Mouse (Mus musculus) MEL (cell line): Measurements from ENCODE around the gene Zfp260. TPM values are rescaled to one million over a fixed set of nuclear protein-coding genes. Genes with fewer than 3 reads are reported as not detected.

Experiments used
- DNase-seq: peaks from one replicate; pipeline ENCODE4 v3.0.0; 2011; ENCODE audit warnings: low read depth, low spot score
- H3K27ac ChIP-seq: 2 replicates; pipeline ENCODE4 v1.5.1; 2012; ENCODE audit warnings: low read depth, mild to moderate bottlenecking, control low read depth, low read length, moderate library complexity; ENCODE audit not compliant: control insufficient read depth
- H3K27me3 ChIP-seq, 2 experiments: fragments of 150-350 bp in 1 of 2; sonication (generic) in 1 of 2; 2 replicates each; pipeline ENCODE4 v1.6.1; 2012; ENCODE audit warnings: low read length in 2 of 2, mild to moderate bottlenecking in 2 of 2, improper control_type of control experiment in 1 of 2, moderate library complexity in 1 of 2; ENCODE audit not compliant: insufficient read depth in 2 of 2, control insufficient read depth in 1 of 2
- H3K36me3 ChIP-seq, 2 experiments: 2 replicates each; pipeline ENCODE4 v1.6.1; 2012 to 2014; ENCODE audit warnings: low read length in 2 of 2, improper control_type of control experiment in 1 of 2, inconsistent platforms in 1 of 2, mild to moderate bottlenecking in 1 of 2; ENCODE audit not compliant: insufficient read depth in 2 of 2, control insufficient read depth in 1 of 2
- H3K4me1 ChIP-seq, 2 experiments: fragments of 150-350 bp in 1 of 2; sonication (generic) in 1 of 2; 2 replicates each; pipeline ENCODE4 v1.6.1; 2012; ENCODE audit warnings: low read length in 2 of 2, improper control_type of control experiment in 1 of 2, mild to moderate bottlenecking in 1 of 2; ENCODE audit not compliant: insufficient read depth in 2 of 2, control insufficient read depth in 1 of 2
- H3K4me3 ChIP-seq, 2 experiments: fragments of 150-350 bp in 1 of 2; sonication (generic) in 1 of 2; 2 replicates each; pipeline ENCODE4 v1.5.1; 2012; ENCODE audit warnings: low read depth in 2 of 2, low read length in 2 of 2, mild to moderate bottlenecking in 2 of 2, moderate library complexity in 2 of 2, control low read depth in 1 of 2, improper control_type of control experiment in 1 of 2; ENCODE audit not compliant: control insufficient read depth in 1 of 2, insufficient read depth in 1 of 2
- H3K79me2 ChIP-seq: 2 replicates; pipeline ENCODE4 v1.6.1; 2012; ENCODE audit warnings: mild to moderate bottlenecking, low read length, moderate library complexity; ENCODE audit not compliant: control insufficient read depth, poor library complexity, insufficient read depth
- H3K9ac ChIP-seq: 2 replicates; pipeline ENCODE4 v1.6.1; 2012; ENCODE audit warnings: low read depth, mild to moderate bottlenecking, control low read depth, low read length, moderate library complexity; ENCODE audit not compliant: control insufficient read depth, poor library complexity, severe bottlenecking
- H3K9me3 ChIP-seq: fragments of 150-350 bp; sonication (generic); replicated peaks from 2 replicates; pipeline ENCODE4 v1.6.1; 2012; ENCODE audit warnings: mild to moderate bottlenecking, low read length, improper control_type of control experiment, moderate library complexity; ENCODE audit not compliant: insufficient read depth
- BHLHE40 ChIP-seq: IDR thresholded peaks from 2 replicates; pipeline ENCODE4 v1.6.1; 2012; ENCODE audit warnings: low read depth, mild to moderate bottlenecking, inconsistent platforms, low read length, improper control_type of control experiment, borderline replicate concordance
- CHD1 ChIP-seq: IDR thresholded peaks from 2 replicates; pipeline ENCODE4 v1.6.1; 2012; ENCODE audit warnings: low read depth, mild to moderate bottlenecking, inconsistent platforms, low read length, improper control_type of control experiment
- CHD2 ChIP-seq: IDR thresholded peaks from 2 replicates; pipeline ENCODE4 v1.6.1; 2011; ENCODE audit warnings: low read length, improper control_type of control experiment
- CTCF ChIP-seq, 3 experiments: IDR thresholded peaks in 2 of 3; conservative IDR thresholded peaks in 1 of 3; 2 replicates each; pipeline ENCODE4 v1.5.1; 2011 to 2012; ENCODE audit warnings: low read length in 3 of 3, low read depth in 2 of 3, mild to moderate bottlenecking in 2 of 3, improper control_type of control experiment in 1 of 3, inconsistent platforms in 1 of 3, mixed read lengths in 1 of 3, moderate library complexity in 1 of 3; ENCODE audit not compliant: control insufficient read depth in 1 of 3, insufficient read depth in 1 of 3, poor library complexity in 1 of 3, severe bottlenecking in 1 of 3
- E2F4 ChIP-seq: IDR thresholded peaks from 2 replicates; pipeline ENCODE4 v1.6.1; 2011; ENCODE audit warnings: low read depth, low read length, improper control_type of control experiment, borderline replicate concordance
- ELF1 ChIP-seq: IDR thresholded peaks from 2 replicates; pipeline ENCODE4 v1.6.1; 2014; ENCODE audit warnings: low read depth, mild to moderate bottlenecking, inconsistent platforms, low read length, improper control_type of control experiment, moderate library complexity
- EP300 ChIP-seq, 2 experiments: IDR thresholded peaks; 2 replicates each; pipeline ENCODE4 v1.6.1; 2011; ENCODE audit warnings: improper control_type of control experiment in 2 of 2, low read length in 2 of 2, low read depth in 1 of 2, mild to moderate bottlenecking in 1 of 2
- ETS1 ChIP-seq: IDR thresholded peaks from 2 replicates; pipeline ENCODE4 v1.6.1; 2012; ENCODE audit warnings: low read depth, mild to moderate bottlenecking, inconsistent platforms, low read length, improper control_type of control experiment, moderate library complexity
- GABPA ChIP-seq: IDR thresholded peaks from 2 replicates; pipeline ENCODE4 v1.6.1; 2012; ENCODE audit warnings: low read depth, mild to moderate bottlenecking, inconsistent platforms, low read length, improper control_type of control experiment, moderate library complexity
- GATA1 ChIP-seq: IDR thresholded peaks from 2 replicates; pipeline ENCODE4 v1.6.1; 2011; ENCODE audit warnings: low read depth, low read length, improper control_type of control experiment
- HCFC1 ChIP-seq: IDR thresholded peaks from 2 replicates; pipeline ENCODE4 v1.6.1; 2012; ENCODE audit warnings: low read depth, mild to moderate bottlenecking, inconsistent platforms, low read length, improper control_type of control experiment, moderate library complexity
- JUND ChIP-seq: IDR thresholded peaks from 2 replicates; pipeline ENCODE4 v1.6.1; 2011; ENCODE audit warnings: low read depth, mild to moderate bottlenecking, improper control_type of control experiment, low read length
- KAT2A ChIP-seq: conservative IDR thresholded peaks from 2 replicates; pipeline ENCODE4 v1.6.1; 2012; ENCODE audit warnings: low read depth, low read length, improper control_type of control experiment, inconsistent platforms
- MAFK ChIP-seq: IDR thresholded peaks from 2 replicates; pipeline ENCODE4 v1.6.1; 2011; ENCODE audit warnings: low read depth, mild to moderate bottlenecking, low read length, improper control_type of control experiment, borderline replicate concordance
- MAX ChIP-seq: IDR thresholded peaks from 2 replicates; pipeline ENCODE4 v1.6.1; 2011; ENCODE audit warnings: low read length, improper control_type of control experiment
- MAZ ChIP-seq: IDR thresholded peaks from 2 replicates; pipeline ENCODE4 v1.6.1; 2012; ENCODE audit warnings: low read depth, mild to moderate bottlenecking, inconsistent platforms, low read length, improper control_type of control experiment
- MXI1 ChIP-seq: IDR thresholded peaks from 2 replicates; pipeline ENCODE4 v1.6.1; 2011; ENCODE audit warnings: mild to moderate bottlenecking, low read depth, low read length, improper control_type of control experiment
- MYB ChIP-seq: IDR thresholded peaks from 2 replicates; pipeline ENCODE4 v1.6.1; 2011; ENCODE audit warnings: mild to moderate bottlenecking, low read depth, low read length, improper control_type of control experiment
- MYC ChIP-seq: IDR thresholded peaks from 2 replicates; pipeline ENCODE4 v1.6.1; 2011; ENCODE audit warnings: low read depth, mild to moderate bottlenecking, low read length, improper control_type of control experiment, moderate library complexity
- NRF1 ChIP-seq: IDR thresholded peaks from 2 replicates; pipeline ENCODE4 v1.6.1; 2014; ENCODE audit warnings: low read depth, mild to moderate bottlenecking, inconsistent platforms, low read length, improper control_type of control experiment, moderate library complexity; ENCODE audit not compliant: poor library complexity, insufficient read depth, severe bottlenecking
- POLR2A ChIP-seq, 2 experiments: IDR thresholded peaks; 2 replicates each; pipeline ENCODE4 v1.6.1; 2011 to 2012; ENCODE audit warnings: low read length in 2 of 2, mild to moderate bottlenecking in 2 of 2, control low read depth in 1 of 2, improper control_type of control experiment in 1 of 2, low read depth in 1 of 2, moderate library complexity in 1 of 2; ENCODE audit not compliant: control insufficient read depth in 1 of 2, insufficient read depth in 1 of 2, poor library complexity in 1 of 2
- POLR2AphosphoS2 ChIP-seq: IDR thresholded peaks from 2 replicates; pipeline ENCODE4 v1.6.1; 2011; ENCODE audit warnings: low read length, improper control_type of control experiment
- POLR2AphosphoS5 ChIP-seq: IDR thresholded peaks from 2 replicates; pipeline ENCODE4 v1.6.1; 2012; ENCODE audit warnings: low read depth, borderline replicate concordance, mild to moderate bottlenecking, inconsistent platforms, low read length, moderate library complexity, mixed read lengths
- RAD21 ChIP-seq: IDR thresholded peaks from 2 replicates; pipeline ENCODE4 v1.6.1; 2011; ENCODE audit warnings: mild to moderate bottlenecking, low read depth, low read length, improper control_type of control experiment
- RCOR1 ChIP-seq: IDR thresholded peaks from 2 replicates; pipeline ENCODE4 v1.6.1; 2012; ENCODE audit warnings: low read depth, mild to moderate bottlenecking, inconsistent platforms, low read length, improper control_type of control experiment
- SIN3A ChIP-seq: IDR thresholded peaks from 2 replicates; pipeline ENCODE4 v1.6.1; 2012; ENCODE audit warnings: low read length, improper control_type of control experiment, inconsistent platforms
- SMC3 ChIP-seq: IDR thresholded peaks from 2 replicates; pipeline ENCODE4 v1.6.1; 2011; ENCODE audit warnings: low read depth, low read length, improper control_type of control experiment
- TCF12 ChIP-seq: IDR thresholded peaks from 2 replicates; pipeline ENCODE4 v1.6.1; 2014; ENCODE audit warnings: low read depth, mild to moderate bottlenecking, inconsistent platforms, low read length, improper control_type of control experiment, moderate library complexity
- UBTF ChIP-seq: IDR thresholded peaks from 2 replicates; pipeline ENCODE4 v1.6.1; 2012; ENCODE audit warnings: low read depth, mild to moderate bottlenecking, inconsistent platforms, low read length, improper control_type of control experiment, moderate library complexity, borderline replicate concordance; ENCODE audit not compliant: insufficient read depth
- USF1 ChIP-seq: IDR thresholded peaks from 2 replicates; pipeline ENCODE4 v1.6.1; 2014; ENCODE audit warnings: low read depth, mild to moderate bottlenecking, inconsistent platforms, low read length, improper control_type of control experiment, moderate library complexity
- USF2 ChIP-seq, 2 experiments: IDR thresholded peaks; 2 replicates each; pipeline ENCODE4 v1.6.1; 2011 to 2012; ENCODE audit warnings: improper control_type of control experiment in 2 of 2, low read length in 2 of 2, borderline replicate concordance in 1 of 2, inconsistent platforms in 1 of 2, low read depth in 1 of 2, mild to moderate bottlenecking in 1 of 2; ENCODE audit not compliant: insufficient read depth in 1 of 2
- ZC3H11A ChIP-seq: IDR thresholded peaks from 2 replicates; pipeline ENCODE4 v1.6.1; 2012; ENCODE audit warnings: low read depth, mild to moderate bottlenecking, inconsistent platforms, low read length, improper control_type of control experiment
- ZKSCAN1 ChIP-seq: IDR thresholded peaks from 2 replicates; pipeline ENCODE4 v1.6.1; 2012; ENCODE audit warnings: low read depth, mild to moderate bottlenecking, inconsistent platforms, low read length, improper control_type of control experiment, moderate library complexity
- ZMIZ1 ChIP-seq: IDR thresholded peaks from 2 replicates; pipeline ENCODE4 v1.6.1; 2012; ENCODE audit warnings: low read depth, mild to moderate bottlenecking, inconsistent platforms, low read length, improper control_type of control experiment, moderate library complexity
- ZNF384 ChIP-seq: IDR thresholded peaks from 2 replicates; pipeline ENCODE4 v1.6.1; 2012; ENCODE audit warnings: low read depth, mild to moderate bottlenecking, inconsistent platforms, low read length, improper control_type of control experiment
- polyA plus RNA-seq, 2 experiments: library from polyadenylated mRNA; stranded (reverse) in 1 of 2; unstranded in 1 of 2; fragments of >175 nt in 1 of 2; fragments of >200 nt in 1 of 2; gene quantifications; 2 replicates each; pipeline versions ENCODE4 v1.2.1 to v1.2.4; 2012; ENCODE audit warnings: low replicate concordance in 2 of 2, low read depth in 1 of 2; ENCODE audit not compliant: insufficient read length in 2 of 2, insufficient read depth in 1 of 2, missing spikeins in 1 of 2
- total RNA-seq: library from RNA; depleted of rRNA; stranded (reverse); fragments of 300-350 nt; gene quantifications from 2 replicates; pipeline ENCODE4 v1.2.3, GENCODE M21; 2012

Zfp260 gene
- total and polyA plus RNA-seq, 3 experiments = 4.8 to 5.5 TPM; not detected in 1

GRCm38 (mm10) chr7:30090092-30090969 lies 4.2 kb upstream of the Zfp260 start, which contains the start of the genes Gm26920 and Zfp566:
TSS of gene Gm26920 (minus strand) at chr7:30090410.
TSS of gene Zfp566 (minus strand) at chr7:30090527.
- Histone ChIP-seq H3K36me3 (peaks cover 0 to 8% of the 10 kb centered on the region in 2 experiments; a peak in 2 of 4 replicates), H3K4me3 (peak within 1 kb of the TSS; percentile 65 to 70), H3K4me1 (peaks cover 0 to 10% of the 10 kb centered on the region in 2 experiments; a peak in 3 of 4 replicates), H3K9ac (peak within 1 kb of the TSS; percentile 66), H3K27ac (peak within 1 kb of the TSS; percentile 72), H3K9me3 (no peaks in the 10 kb centered on the region), H3K79me2 (peaks cover 8% of the 10 kb centered on the region), H3K27me3 (no peaks in the 10 kb centered on the region)
- peak; percentile 99 for DNase-seq
- TF ChIP-seq GATA1 (no peak), KAT2A (peak; percentile 91), BHLHE40 (no peak), POLR2A (IDR thresholded peaks at IDR 0.05; ENCODE audit: control insufficient read depth in 1 of 2, insufficient read depth in 1 of 2, low read depth in 1 of 2, low read length in 2 of 2, poor library complexity in 1 of 2) (peak; percentile 58 to 80), CHD2 (peak; percentile 99), USF1 (peak; percentile 72), POLR2AphosphoS5 (no peak), MAX (peak; percentile 93), USF2 (IDR thresholded peaks at IDR 0.05; ENCODE audit: borderline replicate concordance in 1 of 2, insufficient read depth in 1 of 2, low read depth in 1 of 2, low read length in 2 of 2) (no peak), JUND (no peak), MYB (0 out of 2 replicates have a peak, but pooled peaks have one; percentile 13), E2F4 (no peak), ELF1 (peak; percentile 67; the same call in 1 of the 2 replicates), UBTF (no peak), ZC3H11A (no peak), CTCF (IDR thresholded peaks at IDR 0.05 in 2 of 3, conservative IDR thresholded peaks at IDR 0.05 in 1 of 3; ENCODE audit: control insufficient read depth in 1 of 3, insufficient read depth in 1 of 3, low read depth in 2 of 3, low read length in 3 of 3, poor library complexity in 1 of 3, severe bottlenecking in 1 of 3) (no peak), MAZ (0 out of 2 replicates have a peak, but pooled peaks have one; percentile 57), EP300 (IDR thresholded peaks at IDR 0.05; ENCODE audit: low read depth in 1 of 2, low read length in 2 of 2) (no peak; a peak in 1 of 4 replicates), RCOR1 (no peak; the same call in 1 of the 2 replicates), GABPA (no peak), SMC3 (no peak), HCFC1 (peak; percentile 98), ETS1 (0 out of 2 replicates have a peak, but pooled peaks have one; percentile 10), MYC (peak; percentile 91), CHD1 (no peak), TCF12 (0 out of 2 replicates have a peak, but pooled peaks have one; percentile 45), RAD21 (no peak), POLR2AphosphoS2 (peak; percentile 57; the same call in 1 of the 2 replicates), ZKSCAN1 (no peak), MXI1 (peak; percentile 97), ZNF384 (peak; percentile 34; the same call in 1 of the 2 replicates), NRF1 (0 out of 2 replicates have a peak, but pooled peaks have one; percentile 30), ZMIZ1 (no peak; the same call in 1 of the 2 replicates), SIN3A (peak; percentile 78), MAFK (peak; percentile 94)
